Mouse (Mus musculus) liver, embryonic 15.5 days (tissue): ENCODE results near the gene Macrod1. TPM values are rescaled to one million over a fixed set of nuclear protein-coding genes. Genes with fewer than 3 reads are reported as not detected.
A peak's percentile ranks its signal among the peaks of the same experiment; 100 is the strongest.

Experiments
- ATAC-seq: fragments of 200-750 bp; cut with Nextera tagmentation; 2 replicates; pipeline ENCODE4 v1.8.0; 2017; ENCODE audit warnings: moderate number of reproducible peaks, mild to moderate bottlenecking, moderate library complexity; ENCODE audit not compliant: insufficient read depth
- H3K27ac ChIP-seq: fragments of 300-500 bp; sonication (generic); replicated peaks from 2 replicates; pipeline ENCODE4 v1.5.1; 2015; ENCODE audit warnings: mild to moderate bottlenecking, inconsistent platforms
- H3K27me3 ChIP-seq: fragments of 300-500 bp; sonication (generic); 2 replicates; pipeline ENCODE4 v1.6.1; 2015; ENCODE audit warnings: mild to moderate bottlenecking, inconsistent platforms
- H3K36me3 ChIP-seq: fragments of 300-500 bp; sonication (generic); replicated peaks from 2 replicates; pipeline ENCODE4 v1.6.1; 2015; ENCODE audit warnings: moderate library complexity, mild to moderate bottlenecking, inconsistent platforms
- H3K4me1 ChIP-seq: fragments of 300-500 bp; sonication (generic); replicated peaks from 2 replicates; pipeline ENCODE4 v1.6.1; 2015; ENCODE audit warnings: inconsistent platforms
- H3K4me2 ChIP-seq: fragments of 300-500 bp; sonication (generic); 2 replicates; pipeline ENCODE4 v1.6.1; 2015; ENCODE audit warnings: moderate library complexity, mild to moderate bottlenecking, inconsistent platforms
- H3K4me3 ChIP-seq: fragments of 300-500 bp; sonication (generic); replicated peaks from 2 replicates; pipeline ENCODE4 v1.5.1; 2015; ENCODE audit warnings: mild to moderate bottlenecking, inconsistent platforms
- H3K9ac ChIP-seq: fragments of 300-500 bp; sonication (generic); 2 replicates; pipeline ENCODE4 v1.6.1; 2015; ENCODE audit warnings: moderate library complexity, mild to moderate bottlenecking, inconsistent platforms
- H3K9me3 ChIP-seq: fragments of 300-500 bp; sonication (generic); replicated peaks from 2 replicates; pipeline ENCODE4 v1.6.1; 2016; ENCODE audit warnings: inconsistent platforms
- WGBS: fragments of 180-500 bp; shearing (Covaris S2); methylation state at CpG from one replicate; pipeline ENCODE4 v1.1.7; 2015; ENCODE audit warnings: mixed read lengths; ENCODE audit not compliant: insufficient replicate concordance; 5-methylcytosine and 5-hydroxymethylcytosine counted together
- polyA plus RNA-seq: library from polyadenylated mRNA; unstranded; fragments of >200 nt; fragmentation: Nextera tagmentation; extraction: Ambion mirVana; gene quantifications from 2 replicates; pipeline ENCODE4 v1.2.1, GENCODE M21; 2015

The Macrod1 gene
- polyA plus RNA-seq, 1 experiment from 2014 or later = 5.6 TPM

DNA sequence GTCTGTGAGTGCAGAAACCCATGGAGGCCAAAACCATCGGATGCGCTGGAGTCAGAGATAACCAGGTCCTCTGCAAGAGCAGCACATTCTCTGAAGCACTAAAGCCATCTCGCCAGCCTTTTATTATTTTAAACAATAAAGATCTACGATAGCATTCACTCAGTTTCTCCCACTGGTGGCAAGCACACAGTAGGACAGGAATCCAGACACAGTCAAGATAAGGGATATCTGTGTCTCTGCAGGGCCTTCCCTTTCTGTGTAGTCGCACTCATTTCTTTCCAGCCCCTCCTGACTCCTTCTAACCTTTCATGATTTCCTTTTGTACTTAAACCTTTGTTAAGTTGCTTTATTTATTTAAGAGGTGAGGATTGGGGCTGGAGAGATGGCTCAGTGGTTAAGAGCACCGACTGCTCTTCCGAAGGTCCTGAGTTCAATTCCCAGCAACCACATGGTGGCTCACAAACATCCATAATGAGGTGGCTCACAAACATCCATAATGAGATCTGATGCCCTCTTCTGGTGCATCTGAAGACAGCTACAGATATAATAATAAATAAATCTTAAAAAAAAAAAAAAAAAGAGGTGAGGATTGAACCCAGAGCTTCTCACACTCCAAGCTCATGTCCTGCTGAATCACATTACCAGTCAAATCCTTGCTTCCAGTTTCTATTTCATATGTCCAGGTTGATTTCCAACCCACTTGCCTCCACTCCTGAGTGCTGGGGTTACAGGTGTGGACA, 153.5 kb downstream of the Macrod1 start:
- WGBS = 76% methylated on average over 7 of the region's 7 CpGs
- Histone ChIP-seq H3K9ac (no peak overlapping the region), H3K27me3 (no peaks in the 10 kb centered on the region), H3K4me2 (no peak overlapping the region), H3K27ac (0 out of 2 replicates have a peak overlapping the region, but pooled peaks have one; percentile 19), H3K4me3 (no peak overlapping the region), H3K36me3 (peaks cover 38% of the 10 kb centered on the region), H3K9me3 (no peaks in the 10 kb centered on the region), H3K4me1 (peaks cover 33% of the 10 kb centered on the region)
- ATAC-seq = no peak

DNA sequence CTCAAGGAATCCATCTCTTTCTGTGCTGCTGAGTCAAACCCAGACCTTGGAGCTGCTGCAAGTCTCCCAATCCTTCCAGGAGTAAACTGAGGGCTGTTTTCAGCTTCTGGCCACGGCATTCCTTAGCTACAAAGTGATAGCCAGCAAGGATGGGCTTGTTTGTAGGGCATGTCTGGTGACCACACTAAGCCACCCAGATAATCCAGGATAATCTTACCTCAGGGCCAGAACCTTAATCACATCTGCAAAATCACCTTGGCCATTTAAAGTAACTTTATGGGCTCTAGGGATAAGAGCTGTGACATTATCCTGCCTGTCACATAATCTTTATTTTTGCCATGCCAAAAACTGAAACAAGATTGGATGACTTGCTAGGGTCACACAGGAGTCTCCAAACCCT, 155.6 kb downstream of the Macrod1 start:
- no peaks in the 10 kb centered on the region for H3K27me3 ChIP-seq
- no peaks in the 10 kb centered on the region for H3K9me3 ChIP-seq
- no peak overlapping the region for H3K9ac ChIP-seq
- no peak overlapping the region for H3K4me2 ChIP-seq
- no peak overlapping the region for H3K4me3 ChIP-seq
- peaks cover 51% of the 10 kb centered on the region for H3K36me3 ChIP-seq
- peaks cover 34% of the 10 kb centered on the region for H3K4me1 ChIP-seq
- no peak overlapping the region for H3K27ac ChIP-seq
- 77% methylated on average over 1 of the region's 1 CpGs for whole genome bisulfite sequencing
- ATAC-seq = no peak

DNA sequence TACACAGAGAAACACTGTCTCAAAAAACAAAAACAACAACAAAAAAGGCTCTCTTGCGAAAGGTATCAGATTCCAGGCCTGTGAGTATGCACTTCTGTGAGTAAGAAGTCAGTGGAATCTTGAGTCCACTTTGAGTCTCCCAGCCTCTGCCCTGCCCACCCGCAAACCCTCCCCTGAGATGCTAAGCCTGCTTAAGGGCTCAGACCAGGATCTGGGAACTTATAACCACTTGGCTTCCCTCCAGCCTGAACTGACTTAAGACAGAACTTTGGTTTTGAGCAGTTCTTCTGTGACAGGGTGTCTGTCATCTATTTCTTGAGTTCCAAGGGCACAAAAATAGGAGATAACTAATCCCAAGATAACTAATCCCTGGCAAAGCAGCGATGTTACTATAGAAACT, 156.4 kb downstream of the Macrod1 start:
- Histone ChIP-seq H3K9me3 (no peaks in the 10 kb centered on the region), H3K27ac (no peak overlapping the region), H3K4me2 (no peak overlapping the region), H3K9ac (no peak overlapping the region), H3K4me3 (no peak overlapping the region), H3K27me3 (no peaks in the 10 kb centered on the region), H3K36me3 (peaks cover 51% of the 10 kb centered on the region), H3K4me1 (peaks cover 35% of the 10 kb centered on the region)
- ATAC-seq = no peak
- WGBS = 89% methylated on average over 3 of the region's 3 CpGs

DNA sequence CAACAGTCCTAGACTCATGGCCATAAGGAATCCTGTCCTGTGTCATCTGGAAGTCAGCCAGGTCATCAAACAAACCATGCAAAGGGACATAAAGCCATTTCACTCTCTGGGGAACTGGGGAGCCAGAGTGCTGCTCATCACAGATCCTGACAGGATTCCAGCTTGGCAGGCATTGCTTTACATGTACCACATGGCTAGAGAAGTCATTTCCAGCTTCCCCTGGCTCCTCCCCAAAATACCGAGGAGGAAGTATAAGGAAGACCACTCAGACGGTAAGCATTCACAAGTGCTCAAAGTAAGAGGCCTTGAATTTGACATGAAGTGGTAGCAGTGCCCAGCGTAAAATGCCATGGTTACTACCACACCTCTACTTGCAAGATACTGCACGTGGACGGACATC, 157.9 kb downstream of the Macrod1 start:
- H3K4me1 ChIP-seq = peaks cover 43% of the 10 kb centered on the region
- H3K27ac ChIP-seq = no peak overlapping the region

DNA sequence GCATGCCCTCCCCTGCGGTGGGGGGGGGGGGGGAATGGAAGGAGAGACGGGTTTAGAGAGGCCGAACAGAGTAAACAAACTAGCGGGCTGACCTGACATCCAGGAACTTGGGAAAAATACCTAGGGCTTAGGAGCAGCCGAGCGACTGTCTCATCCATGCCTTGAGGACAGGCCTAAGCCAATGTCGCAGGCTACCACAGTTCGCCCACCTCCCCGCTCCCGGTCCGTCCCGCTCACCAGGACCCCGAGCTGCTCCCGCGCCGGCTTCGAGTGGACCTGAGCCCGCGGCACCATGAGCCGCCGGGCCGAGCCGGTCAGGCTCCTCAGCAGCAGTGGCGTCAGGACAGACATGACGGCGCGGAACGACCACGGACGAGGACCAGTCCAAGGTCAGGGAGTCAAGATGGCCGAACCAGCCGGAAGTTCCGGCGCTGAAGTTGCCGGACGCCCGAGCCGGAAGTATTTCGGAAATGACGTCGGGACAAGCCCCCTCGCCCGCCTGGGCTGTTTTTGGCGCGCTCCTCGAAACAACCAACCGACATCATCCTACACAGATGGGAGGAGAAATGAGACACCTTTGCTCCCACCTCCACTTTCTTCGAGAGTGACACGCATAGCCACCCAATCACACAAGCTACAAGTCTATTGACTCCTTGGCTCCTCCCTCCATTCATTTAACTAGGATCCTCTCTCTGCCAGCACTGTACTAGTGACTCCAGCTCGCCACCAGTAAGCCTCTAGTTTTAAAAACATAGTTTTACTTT, 160.7 kb downstream of the Macrod1 start, which contains the start of gene Cox8a:
TSS of gene Cox8a (minus strand) at position 455 of the 764 bp plus-strand sequence.
- H3K36me3 ChIP-seq = peaks cover 38% of the 10 kb centered on the region
- no peaks in the 10 kb centered on the region for H3K9me3 ChIP-seq
- peak within 1 kb of the TSS; percentile 94 for H3K9ac ChIP-seq
- peak; percentile 95 for ATAC-seq
- H3K4me1 ChIP-seq = peaks cover 41% of the 10 kb centered on the region
- peak within 1 kb of the TSS; percentile 78 for H3K4me2 ChIP-seq
- peak within 1 kb of the TSS; percentile 89 for H3K4me3 ChIP-seq
- no peaks in the 10 kb centered on the region for H3K27me3 ChIP-seq
- WGBS = under 1% methylated on average over 50 of the region's 50 CpGs
- H3K27ac ChIP-seq = peak within 1 kb of the TSS; percentile 86

More for the DNA sequence above, 157.9 kb downstream of the Macrod1 start:
- Histone ChIP-seq H3K9ac (no peak overlapping the region), H3K4me2 (no peak overlapping the region), H3K27me3 (no peaks in the 10 kb centered on the region), H3K4me3 (no peak overlapping the region), H3K36me3 (peaks cover 51% of the 10 kb centered on the region), H3K9me3 (no peaks in the 10 kb centered on the region)
- 66% methylated on average over 5 of the region's 5 CpGs for WGBS
- ATAC-seq = no peak

DNA sequence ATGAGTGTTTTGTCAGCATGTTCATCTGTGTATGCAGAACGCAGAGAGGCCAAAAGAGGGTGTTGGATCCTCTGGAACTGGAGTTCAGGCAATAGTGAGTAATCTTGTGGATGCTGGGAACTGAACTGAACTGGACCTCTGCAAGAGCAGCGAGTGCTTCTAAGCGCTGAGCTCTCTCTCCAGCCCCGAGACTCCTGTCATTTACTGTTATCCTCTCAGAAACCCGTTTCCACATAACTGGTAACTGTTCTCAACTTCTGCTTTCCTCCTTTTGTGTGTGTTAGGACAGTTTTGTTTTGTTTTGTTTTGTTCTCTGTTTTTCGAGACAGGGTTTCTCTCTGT, 161.3 kb downstream of the Macrod1 start:
- H3K9me3 ChIP-seq = no peaks in the 10 kb centered on the region
- peak; percentile 24 for ATAC-seq
- H3K4me1 ChIP-seq = peaks cover 41% of the 10 kb centered on the region
- H3K9ac ChIP-seq = peak overlapping the region; percentile 94
- H3K27ac ChIP-seq = peak overlapping the region; percentile 86
- peak overlapping the region; percentile 78 for H3K4me2 ChIP-seq
- peaks cover 35% of the 10 kb centered on the region for H3K36me3 ChIP-seq
- no peaks in the 10 kb centered on the region for H3K27me3 ChIP-seq
- WGBS = 4% methylated on average over 6 of the region's 6 CpGs
- peak overlapping the region; percentile 89 for H3K4me3 ChIP-seq

DNA sequence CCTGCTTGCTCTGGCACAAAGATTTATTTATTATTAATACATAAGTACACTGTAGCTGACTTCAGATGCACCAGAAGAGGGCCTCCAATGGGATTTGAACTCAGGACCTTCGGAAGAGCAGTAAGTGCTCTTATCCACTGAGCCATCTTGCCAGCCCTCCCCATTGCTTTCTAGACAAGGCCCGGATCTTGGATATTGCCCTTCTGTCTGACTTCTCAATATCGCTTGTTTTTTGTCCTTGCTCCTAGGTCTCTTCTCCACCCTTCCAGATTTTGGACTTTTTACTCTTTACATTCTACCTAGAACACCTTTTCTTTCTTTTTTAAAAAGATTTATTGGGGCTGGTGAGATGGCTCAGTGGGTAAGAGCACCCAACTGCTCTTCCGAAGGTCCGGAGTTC, 162.1 kb downstream of the Macrod1 start:
- H3K27me3 ChIP-seq = no peaks in the 10 kb centered on the region
- H3K4me2 ChIP-seq = peak overlapping the region; percentile 78
- H3K4me1 ChIP-seq = peaks cover 41% of the 10 kb centered on the region
- H3K9ac ChIP-seq = no peak overlapping the region
- H3K9me3 ChIP-seq = no peaks in the 10 kb centered on the region
- H3K4me3 ChIP-seq = peak overlapping the region; percentile 89; the same call in 1 of the 2 replicates
- 79% methylated on average over 5 of the region's 5 CpGs for WGBS
- no peak for ATAC-seq
- no peak overlapping the region for H3K27ac ChIP-seq
- H3K36me3 ChIP-seq = peaks cover 26% of the 10 kb centered on the region

DNA sequence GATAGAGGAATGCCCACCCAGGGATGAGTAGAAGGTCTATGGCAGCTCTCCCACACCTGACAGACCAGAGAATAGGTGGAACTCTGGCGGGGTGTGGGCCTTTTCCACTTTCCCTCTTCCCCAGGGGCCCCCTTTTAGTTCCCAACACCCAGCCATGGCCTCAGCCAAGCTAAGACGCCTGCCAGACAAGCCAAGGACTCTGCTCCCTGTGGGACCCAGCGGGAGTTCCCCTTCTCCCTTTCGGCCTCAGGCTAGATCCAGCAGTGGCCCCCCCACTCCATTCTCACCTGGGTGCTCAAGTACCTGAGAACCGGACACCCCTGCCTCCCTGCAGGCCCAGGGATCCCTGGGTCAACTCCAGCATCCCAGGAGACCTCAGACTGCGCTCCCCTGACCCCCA, 165.6 kb downstream of the Macrod1 start:
- Histone ChIP-seq H3K9ac (no peak overlapping the region), H3K27ac (no peak overlapping the region), H3K4me3 (no peak overlapping the region), H3K4me2 (no peak overlapping the region), H3K4me1 (peaks cover 11% of the 10 kb centered on the region), H3K36me3 (peaks cover 18% of the 10 kb centered on the region), H3K27me3 (no peaks in the 10 kb centered on the region), H3K9me3 (no peaks in the 10 kb centered on the region)
- no peak for ATAC-seq
- 68% methylated on average over 6 of the region's 6 CpGs for WGBS

DNA sequence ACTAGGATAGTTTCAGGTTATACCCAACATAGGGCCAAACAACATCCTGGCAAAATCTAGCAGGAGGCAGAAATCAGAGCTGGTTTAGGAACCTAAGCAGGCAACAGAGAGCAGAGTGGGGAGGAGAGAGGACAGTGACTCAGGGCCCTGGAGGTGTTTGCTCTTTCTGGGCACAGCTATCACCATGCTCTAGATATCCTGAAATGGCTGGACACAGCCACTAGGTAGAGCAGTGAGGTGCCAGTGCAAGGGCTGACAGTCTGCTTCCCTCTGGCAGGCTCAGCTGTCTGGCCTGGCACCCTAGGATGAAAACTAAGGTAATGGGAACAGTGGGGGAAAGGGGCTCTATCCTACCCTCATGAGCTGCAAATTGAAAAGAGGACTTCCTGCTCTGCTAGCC, 166.9 kb downstream of the Macrod1 start:
- no peak overlapping the region for H3K27ac ChIP-seq
- ATAC-seq = no peak

DNA sequence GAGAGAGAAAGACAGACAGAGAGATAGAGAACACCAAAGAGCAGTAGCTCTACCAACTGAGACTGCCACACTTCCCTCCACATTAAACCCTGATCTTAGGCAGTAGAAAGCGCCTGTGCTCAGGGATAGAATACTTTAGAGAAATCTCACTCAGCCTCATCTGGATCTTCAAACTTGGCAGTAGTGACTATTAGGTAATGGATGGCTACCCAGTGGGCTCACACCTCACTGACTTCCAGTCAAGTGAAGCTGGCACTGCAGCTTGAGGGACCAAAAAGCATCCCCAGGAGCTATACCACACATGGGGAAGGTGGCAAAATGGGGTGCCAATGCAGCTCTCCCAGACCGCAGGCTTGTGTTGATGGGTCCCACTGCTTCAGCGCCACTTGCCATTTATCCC, 167.6 kb downstream of the Macrod1 start:
- H3K9me3 ChIP-seq = no peaks in the 10 kb centered on the region
- peaks cover 39% of the 10 kb centered on the region for H3K36me3 ChIP-seq
- ATAC-seq = no peak
- H3K4me1 ChIP-seq = no peaks in the 10 kb centered on the region; the same call in 1 of the 2 replicates
- no peak overlapping the region for H3K4me3 ChIP-seq
- H3K9ac ChIP-seq = no peak overlapping the region
- 84% methylated on average over 3 of the region's 3 CpGs for WGBS
- H3K4me2 ChIP-seq = no peak overlapping the region
- no peaks in the 10 kb centered on the region for H3K27me3 ChIP-seq
- no peak overlapping the region for H3K27ac ChIP-seq

More for the DNA sequence above, 166.9 kb downstream of the Macrod1 start:
- no peak overlapping the region for H3K4me2 ChIP-seq
- H3K9ac ChIP-seq = no peak overlapping the region
- no peaks in the 10 kb centered on the region for H3K27me3 ChIP-seq
- no peak overlapping the region for H3K4me3 ChIP-seq
- H3K36me3 ChIP-seq = peaks cover 31% of the 10 kb centered on the region
- no peaks in the 10 kb centered on the region for H3K9me3 ChIP-seq
- peaks cover 3% of the 10 kb centered on the region for H3K4me1 ChIP-seq

DNA sequence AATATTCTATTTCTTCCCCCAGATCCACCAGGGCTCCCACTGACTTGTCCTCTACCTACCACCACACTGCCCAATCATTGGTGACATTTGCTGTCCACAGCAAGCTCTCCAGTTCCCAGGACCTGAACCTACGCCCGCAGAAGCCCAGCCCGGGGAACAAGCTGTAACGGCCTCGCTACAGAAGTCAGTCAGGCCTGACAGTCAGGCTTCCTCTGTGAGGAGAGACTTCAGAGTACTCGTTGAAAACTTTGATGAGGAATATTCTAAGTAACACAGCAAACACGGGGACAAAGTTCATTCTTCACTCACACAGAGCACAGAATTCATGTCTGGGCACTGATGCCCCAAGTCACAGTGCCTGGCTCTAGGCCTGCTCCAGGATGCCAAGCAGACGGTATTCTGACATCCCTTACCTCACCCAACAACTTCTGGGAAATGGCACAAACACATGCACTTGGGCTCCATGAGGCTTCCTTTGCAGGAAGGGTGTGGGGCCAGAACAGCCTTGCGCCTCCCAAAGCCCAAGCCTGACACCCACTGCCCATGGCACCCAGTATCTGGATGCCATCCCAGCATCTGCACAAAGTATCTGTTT, 168.6 kb downstream of the Macrod1 start:
- Histone ChIP-seq H3K4me2 (no peak overlapping the region), H3K9ac (no peak overlapping the region), H3K36me3 (peaks cover 48% of the 10 kb centered on the region), H3K4me1 (no peaks in the 10 kb centered on the region; the same call in 1 of the 2 replicates), H3K27ac (no peak overlapping the region), H3K9me3 (no peaks in the 10 kb centered on the region), H3K27me3 (no peaks in the 10 kb centered on the region), H3K4me3 (no peak overlapping the region)
- no peak for ATAC-seq
- 85% methylated on average over 9 of the region's 9 CpGs for WGBS
